Mouse (Mus musculus) granulocyte monocyte progenitor cell, adult 5-6 weeks (primary cell): Measurements from ENCODE around the gene Ivl. TPM values are rescaled to one million over a fixed set of nuclear protein-coding genes. Genes with fewer than 3 reads are reported as not detected.

Experiments
- ATAC-seq: replicated peaks from 2 replicates; pipeline ENCODE4 v1.8.0; 2016; ENCODE audit warnings: mild to moderate bottlenecking, moderate TSS enrichment, inconsistent platforms; ENCODE audit not compliant: poor library complexity, severe bottlenecking
- total RNA-seq, 2 experiments: library from RNA; stranded (forward) in 1 of 2; stranded (reverse) in 1 of 2; fragments of 200-712, 200-1000 nt in 1 of 2; fragments of >200 nt in 1 of 2; fragmentation: Nextera tagmentation in 1 of 2; gene quantifications; 2 replicates each; pipeline ENCODE4 v1.2.3; 2014 to 2017

Ivl gene
- total RNA-seq (2014; fragmentation: Nextera tagmentation) (not detected in 2 replicates), total RNA-seq (2017) (not detected in 2 replicates)

- ATAC-seq: peak; percentile 73
Observed at GRCm38 (mm10) chr3:92573449-92574041, at the start of gene Ivl. TSS of gene Ivl (minus strand) at chr3:92573735.

- no peak for ATAC-seq
Observed at GRCm38 (mm10) chr3:92621560-92621959, 48.0 kb upstream of the Ivl start, which contains the start of gene Lce6a. TSS of gene Lce6a (minus strand) at chr3:92621660.

GRCm38 (mm10) chr3:92609804-92610203 lies 36.3 kb upstream of the Ivl start:
- ATAC-seq: no peak

- ATAC-seq: no peak
Observed at GRCm38 (mm10) chr3:92607392-92607791, 33.9 kb upstream of the Ivl start, which contains the start of gene 2210017I01Rik. TSS of gene 2210017I01Rik (minus strand) at chr3:92607492.

GRCm38 (mm10) chr3:92602169-92602568 lies 28.6 kb upstream of the Ivl start:
- ATAC-seq: peak; percentile 42; the same call in 1 of the 2 replicates

GRCm38 (mm10) chr3:92600456-92600855 lies 26.9 kb upstream of the Ivl start:
- ATAC-seq: no peak

GRCm38 (mm10) chr3:92599973-92600372 lies 26.4 kb upstream of the Ivl start:
- no peak for ATAC-seq

GRCm38 (mm10) chr3:92598429-92598828 lies 24.9 kb upstream of the Ivl start:
- ATAC-seq: no peak

GRCm38 (mm10) chr3:92588858-92589257 lies 15.3 kb upstream of the Ivl start, which contains the start of gene Smcp:
TSS of gene Smcp (minus strand) at chr3:92588997.
- ATAC-seq: no peak

GRCm38 (mm10) chr3:92587190-92587589 lies 13.7 kb upstream of the Ivl start:
- ATAC-seq: no peak

- no peak for ATAC-seq
Observed at GRCm38 (mm10) chr3:92585055-92585454, 11.5 kb upstream of the Ivl start.

GRCm38 (mm10) chr3:92583164-92583826 lies 9.8 kb upstream of the Ivl start:
- ATAC-seq: no peak

GRCm38 (mm10) chr3:92579508-92579907 lies 6.0 kb upstream of the Ivl start:
- ATAC-seq: no peak

GRCm38 (mm10) chr3:92578652-92579413 lies 5.3 kb upstream of the Ivl start:
- no peak for ATAC-seq

GRCm38 (mm10) chr3:92572514-92573155 lies 900 bp downstream of the Ivl start:
- no peak for ATAC-seq

- no peak for ATAC-seq
Observed at GRCm38 (mm10) chr3:92568752-92569151, 4.8 kb downstream of the Ivl start.

- no peak for ATAC-seq
Observed at GRCm38 (mm10) chr3:92565418-92565817, 8.1 kb downstream of the Ivl start.

GRCm38 (mm10) chr3:92534411-92534810 lies 39.1 kb downstream of the Ivl start, which contains the start of gene 2310046K23Rik:
TSS of gene 2310046K23Rik (minus strand) at chr3:92534511.
- ATAC-seq: no peak
